Mouse (Mus musculus): Measurements from ENCODE around the gene Gm49321.

GRCm38 (mm10) chr12:73988393-73989008, 51.0 kb downstream of the Gm49321 start:
- TF ChIP-seq ETS1 (IDR thresholded peaks at IDR 0.05; ENCODE audit: low read depth, low read length) (no peak), MAZ (IDR thresholded peaks at IDR 0.05; ENCODE audit: low read depth, low read length) (no peak), POLR2AphosphoS5 (IDR thresholded peaks at IDR 0.05; ENCODE audit: borderline replicate concordance, low read depth, low read length) (no peak), USF2 (IDR thresholded peaks at IDR 0.05; ENCODE audit: borderline replicate concordance in 1 of 2, insufficient read depth in 1 of 2, low read depth in 1 of 2, low read length in 2 of 2) (no peak), ZNF384 (IDR thresholded peaks at IDR 0.05; ENCODE audit: low read depth, low read length) (no peak), POLR2A (IDR thresholded peaks at IDR 0.05; ENCODE audit: control insufficient read depth in 1 of 2, insufficient read depth in 1 of 2, low read depth in 1 of 2, low read length in 2 of 2, poor library complexity in 1 of 2) (no peak), ZKSCAN1 (IDR thresholded peaks at IDR 0.05; ENCODE audit: low read depth, low read length) (no peak), CHD2 (IDR thresholded peaks at IDR 0.05; ENCODE audit: low read length) (no peak), ZC3H11A (IDR thresholded peaks at IDR 0.05; ENCODE audit: low read depth, low read length) (no peak), CTCF (IDR thresholded peaks at IDR 0.05 in 2 of 3, conservative IDR thresholded peaks at IDR 0.05 in 1 of 3; ENCODE audit: control insufficient read depth in 1 of 3, insufficient read depth in 1 of 3, low read depth in 2 of 3, low read length in 3 of 3, poor library complexity in 1 of 3, severe bottlenecking in 1 of 3) (no peak), RCOR1 (IDR thresholded peaks at IDR 0.05; ENCODE audit: low read depth, low read length) (no peak), UBTF (IDR thresholded peaks at IDR 0.05; ENCODE audit: borderline replicate concordance, insufficient read depth, low read depth, low read length) (no peak)

Measured in MEL (cell line).